Mouse (Mus musculus): ENCODE results near the gene Fut4.

Fut4 gene

DNA sequence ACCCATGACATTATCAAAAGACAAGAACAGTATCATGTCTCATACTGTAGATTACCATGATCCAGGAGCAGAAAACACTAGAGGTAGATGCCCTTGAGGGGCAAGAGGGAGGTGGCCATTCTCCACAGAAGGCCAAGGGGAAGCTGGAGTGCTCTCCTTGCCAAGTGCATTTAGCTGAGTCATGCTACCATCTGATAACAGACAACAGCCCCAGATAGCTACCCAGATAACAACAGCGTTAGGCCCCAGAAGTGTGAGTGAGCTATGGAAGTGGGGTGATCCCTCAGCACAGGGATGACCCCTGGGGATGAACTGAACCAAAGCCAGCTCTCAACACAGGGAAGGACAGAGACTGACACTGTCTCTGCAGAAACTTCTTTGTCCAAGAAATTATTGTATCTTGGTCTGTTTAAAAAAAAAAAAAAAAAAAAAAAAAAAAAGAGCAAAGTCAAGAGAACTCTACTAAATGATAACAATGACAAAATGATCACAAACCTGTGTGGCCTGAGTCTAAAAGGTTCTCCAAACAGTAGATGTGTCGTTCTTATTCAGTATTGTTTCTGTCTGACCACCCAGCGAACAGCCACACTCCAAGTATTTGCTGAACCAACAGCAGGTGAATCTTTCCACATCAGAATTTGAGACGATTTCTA, 12.6 kb downstream of the Fut4 start:
- in situ Hi-C loops (cut with MboI; ENCODE audit: low pct_unique_long_range_greater_than_20kb in 1 of 2, low sequenced_read_pairs in 2 of 2, unreplicated experiment in 1 of 2), result no loop called here

DNA sequence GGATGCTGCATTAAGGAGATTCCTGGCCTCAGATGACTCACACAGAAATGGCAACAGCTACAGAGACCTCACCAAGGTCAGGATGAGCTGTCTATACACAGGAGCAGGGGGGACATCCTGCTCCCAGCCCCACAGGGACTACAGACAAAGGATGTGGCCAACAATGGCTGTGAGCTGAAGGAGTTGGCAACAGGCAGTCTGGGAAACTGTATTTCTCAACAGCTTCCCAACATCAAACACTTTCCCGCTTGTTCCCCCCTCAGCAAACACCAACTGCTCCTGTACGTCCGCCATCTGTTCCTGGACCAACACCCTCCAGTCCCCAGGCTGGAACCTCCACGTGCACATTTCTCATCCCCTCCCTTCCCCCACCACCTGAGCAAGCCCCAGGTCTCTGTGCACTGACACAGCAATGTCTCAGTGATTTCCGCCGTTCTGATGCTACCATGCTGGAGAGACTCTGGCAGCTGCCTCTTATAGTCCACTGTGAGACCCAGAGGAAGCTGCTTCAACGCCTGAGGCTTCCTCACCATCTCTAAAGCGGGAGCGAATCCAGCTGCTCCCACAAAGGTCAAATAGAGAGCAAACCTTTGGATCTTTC, 21.2 kb downstream of the Fut4 start:
- in situ Hi-C loops (cut with MboI; ENCODE audit: low pct_unique_long_range_greater_than_20kb in 1 of 2, low sequenced_read_pairs in 2 of 2, unreplicated experiment in 1 of 2), result no loop called here

DNA sequence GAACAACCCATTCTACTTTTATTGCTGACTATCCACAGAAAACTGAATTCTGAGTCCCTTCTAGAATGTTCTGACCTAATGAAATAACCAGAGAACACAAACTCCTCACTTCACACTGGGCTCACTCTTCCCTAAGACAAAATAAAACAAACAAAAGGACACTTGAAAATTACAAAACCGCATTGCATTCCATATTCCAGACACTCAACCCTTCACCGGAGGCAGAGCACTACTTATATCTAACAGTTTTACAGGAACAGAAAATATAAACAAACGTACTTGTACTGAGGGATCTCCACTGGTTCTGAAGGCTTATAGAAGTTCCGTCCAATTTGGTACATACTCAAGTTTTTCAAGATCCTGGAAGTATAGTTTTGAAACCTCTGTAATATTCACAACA, 23.8 kb downstream of the Fut4 start:
- in situ Hi-C loops (cut with MboI; ENCODE audit: low pct_unique_long_range_greater_than_20kb in 1 of 2, low sequenced_read_pairs in 2 of 2, unreplicated experiment in 1 of 2), result no loop called here

DNA sequence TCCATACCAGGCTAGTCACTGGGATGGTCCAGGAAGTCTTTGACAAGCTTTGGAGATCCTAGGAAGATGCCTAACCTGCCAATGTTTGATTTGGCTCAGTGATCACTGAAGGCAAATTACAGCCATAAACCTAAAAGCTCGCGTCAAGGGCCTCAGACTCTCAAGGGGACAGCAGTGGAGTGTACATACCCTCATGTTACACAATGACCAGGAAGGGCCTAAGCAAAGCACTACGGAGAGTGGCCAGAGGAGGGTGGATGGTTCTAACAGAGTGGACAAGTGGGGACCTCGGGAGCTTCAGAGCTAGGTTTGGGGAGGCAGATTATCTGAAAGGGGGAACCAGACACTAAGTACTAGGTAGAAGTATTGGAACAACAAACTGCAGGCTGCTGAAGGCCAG, 25.6 kb downstream of the Fut4 start:
- in situ Hi-C loops (cut with MboI; ENCODE audit: low pct_unique_long_range_greater_than_20kb in 1 of 2, low sequenced_read_pairs in 2 of 2, unreplicated experiment in 1 of 2), result no loop called here

DNA sequence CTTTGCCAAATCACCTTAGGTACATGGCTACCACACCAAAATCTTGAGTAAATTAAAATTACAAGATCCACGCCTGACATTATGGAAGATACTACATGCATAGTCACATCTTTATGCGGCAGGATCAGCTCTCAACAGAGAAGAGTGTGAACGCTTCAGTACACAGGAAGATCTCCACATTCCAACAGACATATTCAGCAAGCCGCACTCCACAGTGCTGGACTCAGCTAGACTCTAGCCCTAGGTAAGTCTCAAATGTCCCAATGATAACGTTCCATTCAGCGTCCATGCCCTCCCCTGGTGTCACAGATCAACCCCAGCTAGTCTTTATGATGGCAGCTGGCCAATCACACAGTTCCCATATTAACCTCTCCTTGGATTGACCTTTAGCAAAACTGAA, 26.2 kb downstream of the Fut4 start:
- in situ Hi-C loops (cut with MboI; ENCODE audit: low pct_unique_long_range_greater_than_20kb in 1 of 2, low sequenced_read_pairs in 2 of 2, unreplicated experiment in 1 of 2), result no loop called here

DNA sequence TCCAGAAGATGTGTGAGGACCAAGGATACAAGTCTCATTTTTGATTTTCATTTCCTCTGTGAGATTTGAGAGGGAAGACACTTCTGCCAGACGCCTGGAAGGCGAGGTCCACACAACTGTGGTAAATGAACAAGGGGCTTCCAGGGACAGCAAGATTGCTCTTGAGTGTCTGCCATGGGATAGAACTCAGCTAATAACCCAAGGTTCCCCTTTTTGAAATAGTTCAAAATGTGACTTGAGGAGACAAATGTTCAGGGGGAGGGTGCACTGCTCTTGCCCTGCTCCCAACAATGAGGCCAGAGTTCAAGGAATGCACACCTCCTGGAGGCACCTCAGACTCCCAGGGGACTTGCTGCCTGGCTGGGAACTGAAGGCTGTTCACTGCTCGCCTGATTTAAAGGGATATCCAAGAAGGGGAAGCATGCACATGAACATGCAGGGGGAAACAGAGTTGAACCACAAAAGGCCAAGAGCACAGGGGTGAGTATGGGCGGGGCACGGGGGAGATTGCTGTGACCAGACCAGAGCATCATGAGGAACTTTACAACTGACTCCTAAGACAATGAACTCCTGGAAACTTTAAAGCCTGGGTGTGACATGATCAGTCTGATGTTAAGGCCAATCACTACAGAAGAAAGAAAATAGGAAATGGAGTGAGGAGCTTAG, 27.3 kb downstream of the Fut4 start:
- in situ Hi-C loops (cut with MboI; ENCODE audit: low pct_unique_long_range_greater_than_20kb in 1 of 2, low sequenced_read_pairs in 2 of 2, unreplicated experiment in 1 of 2), result no loop called here

DNA sequence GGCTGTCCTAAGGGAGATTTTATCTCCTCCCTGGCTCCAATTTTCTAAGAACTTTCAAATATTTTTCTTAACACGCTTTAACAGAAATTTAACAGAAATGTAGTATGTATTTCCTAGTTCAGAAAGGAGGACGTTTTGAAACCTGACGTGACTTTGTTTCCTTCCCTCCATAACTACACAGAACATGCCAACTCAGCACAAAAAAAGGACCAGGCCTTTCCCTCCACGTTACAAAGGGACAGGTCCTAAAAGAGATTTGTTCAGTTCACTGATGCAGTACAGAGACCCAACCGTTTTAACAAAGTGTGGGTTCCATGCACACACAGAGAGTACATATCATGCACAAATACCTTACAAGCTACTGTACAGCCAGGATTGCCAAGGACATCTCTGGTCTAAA, 30.6 kb downstream of the Fut4 start:
- in situ Hi-C loops (cut with MboI; ENCODE audit: low pct_unique_long_range_greater_than_20kb in 1 of 2, low sequenced_read_pairs in 2 of 2, unreplicated experiment in 1 of 2), result no loop called here

DNA sequence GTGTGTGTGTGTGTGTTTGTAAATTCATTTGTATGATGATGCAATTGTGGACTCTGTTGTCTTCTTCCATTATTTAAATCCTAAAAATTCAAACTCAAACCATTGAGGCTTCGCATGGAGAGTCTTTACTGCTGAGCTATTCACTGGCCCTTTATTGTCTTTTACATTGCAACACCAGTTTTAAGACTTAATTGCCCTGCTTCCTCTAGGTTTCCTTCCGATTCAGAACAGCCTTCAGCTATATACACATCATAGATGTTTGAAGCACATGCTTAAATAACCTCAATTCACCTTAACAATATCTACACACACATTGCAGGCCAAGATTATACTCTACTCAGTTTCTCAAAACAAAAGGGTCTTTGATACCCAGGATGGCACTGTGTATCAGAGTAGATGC, 31.8 kb downstream of the Fut4 start:
- in situ Hi-C loops (cut with MboI; ENCODE audit: low pct_unique_long_range_greater_than_20kb in 1 of 2, low sequenced_read_pairs in 2 of 2, unreplicated experiment in 1 of 2), result no loop called here

DNA sequence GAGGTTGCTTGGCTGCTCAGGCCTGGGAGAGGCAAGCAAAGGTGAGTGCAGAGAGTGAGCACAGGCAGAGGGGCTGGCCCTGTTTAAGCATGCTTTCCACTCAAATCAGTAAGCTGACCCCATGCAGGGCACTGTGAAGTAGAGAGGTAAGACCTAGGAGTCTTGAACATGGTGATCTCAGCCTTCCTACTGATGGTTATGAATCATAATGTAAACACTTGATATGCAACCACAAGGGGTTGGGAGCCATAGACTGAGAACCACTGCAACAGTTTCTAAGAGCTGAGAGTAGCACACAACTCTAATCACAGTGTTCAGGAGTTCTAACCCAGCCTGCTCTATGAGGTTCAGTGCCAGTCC, 33.9 kb downstream of the Fut4 start:
- in situ Hi-C loops (cut with MboI; ENCODE audit: low pct_unique_long_range_greater_than_20kb in 1 of 2, low sequenced_read_pairs in 2 of 2, unreplicated experiment in 1 of 2), result loop anchor here in 1 of 2 experiments (5.0 kb wide), 1 partner anchor 39 kb away; no protein-coding TSS in a partner anchor

DNA sequence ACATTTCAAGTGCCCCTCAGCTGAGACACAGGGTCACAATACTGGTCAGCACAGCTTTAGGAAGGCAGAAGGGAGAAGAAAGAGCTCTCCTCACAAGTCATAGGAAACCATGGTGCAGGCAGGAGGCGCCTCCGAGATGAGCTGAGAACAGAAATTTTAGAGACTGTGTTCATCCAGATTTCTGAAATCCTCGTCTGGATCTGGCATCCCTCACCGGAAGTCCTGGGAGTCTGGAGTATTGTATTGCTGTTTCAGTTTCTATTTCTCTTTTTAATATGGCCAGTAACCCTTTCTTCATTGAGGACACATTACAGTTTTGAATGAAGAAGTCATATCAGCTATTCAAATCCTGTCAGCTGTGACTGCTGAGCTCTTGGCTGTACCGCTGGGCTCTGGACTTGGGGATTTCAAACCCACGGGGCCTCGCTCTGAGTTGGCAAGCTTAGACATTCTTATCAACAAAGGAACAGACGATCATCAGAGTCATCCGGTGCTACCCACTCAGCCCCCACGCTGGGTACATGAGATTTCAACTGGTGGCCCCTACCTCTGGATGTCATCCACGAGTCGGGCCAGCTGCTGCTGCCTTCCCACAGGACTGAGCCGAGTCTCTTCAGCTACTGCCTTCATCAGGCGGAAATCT, 34.4 kb downstream of the Fut4 start:
- in situ Hi-C loops (cut with MboI; ENCODE audit: low pct_unique_long_range_greater_than_20kb in 1 of 2, low sequenced_read_pairs in 2 of 2, unreplicated experiment in 1 of 2), result loop anchor here in 1 of 2 experiments (5.0 kb wide), 1 partner anchor 39 kb away; no protein-coding TSS in a partner anchor

DNA sequence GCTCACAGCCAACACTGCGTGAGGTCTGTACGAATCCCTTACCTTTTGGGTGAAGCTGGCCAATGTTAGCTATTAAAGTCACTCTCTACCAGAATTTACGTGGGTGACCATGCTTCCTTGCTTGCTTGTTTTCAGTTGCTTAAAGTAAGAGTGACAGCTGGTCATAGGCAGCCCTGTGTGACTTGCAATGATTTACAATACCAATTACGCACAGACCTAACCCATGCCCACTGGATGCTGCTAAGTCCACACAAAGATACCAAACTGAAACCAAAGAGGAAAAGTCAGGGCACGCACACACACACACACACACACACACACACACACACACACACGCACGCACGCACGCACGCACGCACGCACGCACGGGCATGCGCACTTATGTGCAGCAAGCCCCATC, 36.9 kb downstream of the Fut4 start:
- in situ Hi-C loops (cut with MboI; ENCODE audit: low pct_unique_long_range_greater_than_20kb in 1 of 2, low sequenced_read_pairs in 2 of 2, unreplicated experiment in 1 of 2), result loop anchor here in 1 of 2 experiments (5.0 kb wide), 1 partner anchor 42 kb away; no protein-coding TSS in a partner anchor

DNA sequence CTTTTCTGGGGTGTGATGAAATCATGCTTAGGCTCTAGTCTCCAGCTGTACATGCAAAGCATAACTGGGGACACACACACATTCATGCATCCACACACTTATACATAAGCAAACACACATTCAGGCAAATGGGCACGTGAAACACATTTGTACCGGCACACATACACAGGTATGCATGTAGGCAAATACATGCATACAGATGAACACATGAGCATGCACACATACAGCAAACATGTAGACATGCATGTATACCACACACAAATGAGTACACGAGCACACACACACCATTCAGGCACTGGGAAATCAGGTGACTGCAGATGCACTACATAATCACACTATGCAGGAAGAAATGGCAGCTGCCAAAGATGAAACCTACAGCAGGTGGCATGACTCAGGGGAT, 41.3 kb downstream of the Fut4 start:
- in situ Hi-C loops (cut with MboI; ENCODE audit: low pct_unique_long_range_greater_than_20kb in 1 of 2, low sequenced_read_pairs in 2 of 2, unreplicated experiment in 1 of 2), result no loop called here

DNA sequence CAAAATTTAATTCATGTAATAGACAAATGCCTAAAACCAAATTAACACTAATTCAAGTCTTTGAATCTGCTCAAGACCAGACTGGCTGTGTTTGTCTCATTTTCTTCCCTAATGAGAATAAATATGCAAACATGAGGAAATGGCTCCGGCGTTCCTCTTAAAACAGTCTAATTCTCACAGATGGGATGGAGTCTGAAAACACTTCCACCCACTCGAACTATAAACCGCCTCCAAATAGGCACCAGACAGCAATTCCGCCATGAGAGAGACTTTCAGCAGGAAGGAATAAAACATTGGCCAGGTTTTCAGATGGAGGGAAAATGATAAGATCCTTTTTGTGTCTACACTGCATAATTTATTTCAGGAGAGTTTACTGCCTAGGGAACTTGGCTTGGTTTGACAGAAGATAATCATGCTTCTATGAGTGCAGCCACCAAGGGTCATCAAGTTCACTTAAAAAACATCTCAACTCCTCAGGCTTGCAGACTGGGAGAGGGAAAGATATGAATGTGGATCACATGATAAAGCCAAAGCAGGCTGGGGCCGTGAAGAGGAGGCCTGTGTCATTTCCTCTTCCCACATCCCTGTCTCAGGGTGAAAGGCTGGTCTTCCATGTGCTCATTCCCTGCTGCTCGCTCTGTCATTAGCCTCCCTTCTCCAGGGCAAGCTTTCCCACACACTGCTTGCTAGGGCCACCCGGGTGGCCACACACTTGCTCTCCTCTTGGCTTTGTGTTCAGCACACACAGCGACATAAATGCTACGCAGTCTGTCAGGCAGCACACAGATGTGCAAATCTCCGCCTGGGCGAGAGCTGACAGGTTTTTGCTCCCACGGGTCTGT, 46.7 kb downstream of the Fut4 start:
- in situ Hi-C loops (cut with MboI; ENCODE audit: low pct_unique_long_range_greater_than_20kb in 1 of 2, low sequenced_read_pairs in 2 of 2, unreplicated experiment in 1 of 2), result loop anchor here in 1 of 2 experiments (10.0 kb wide), 1 partner anchor 181 kb away; no protein-coding TSS in a partner anchor

DNA sequence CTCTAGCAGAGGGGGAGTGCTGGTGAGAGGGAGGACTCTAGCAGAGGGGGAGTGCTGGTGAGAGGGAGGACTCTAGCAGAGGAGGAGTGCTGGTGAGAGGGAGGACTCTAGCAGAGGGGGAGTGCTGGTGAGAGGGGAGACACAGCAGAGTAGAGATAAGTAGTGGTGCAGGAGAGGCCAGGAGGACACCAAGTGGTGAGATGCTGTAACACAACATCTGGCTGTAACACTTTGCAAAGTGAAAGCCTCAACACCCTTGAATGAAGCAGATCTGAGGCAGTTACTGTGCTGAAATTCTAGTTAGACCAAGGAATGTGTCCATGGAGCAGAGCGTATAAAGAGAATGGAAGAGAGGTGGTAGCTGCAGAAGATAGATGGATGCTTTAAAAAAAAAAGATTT, 51.4 kb downstream of the Fut4 start:
- in situ Hi-C loops (cut with MboI; ENCODE audit: low pct_unique_long_range_greater_than_20kb in 1 of 2, low sequenced_read_pairs in 2 of 2, unreplicated experiment in 1 of 2), result loop anchor here in 1 of 2 experiments (10.0 kb wide), 1 partner anchor 176 kb away; no protein-coding TSS in a partner anchor

DNA sequence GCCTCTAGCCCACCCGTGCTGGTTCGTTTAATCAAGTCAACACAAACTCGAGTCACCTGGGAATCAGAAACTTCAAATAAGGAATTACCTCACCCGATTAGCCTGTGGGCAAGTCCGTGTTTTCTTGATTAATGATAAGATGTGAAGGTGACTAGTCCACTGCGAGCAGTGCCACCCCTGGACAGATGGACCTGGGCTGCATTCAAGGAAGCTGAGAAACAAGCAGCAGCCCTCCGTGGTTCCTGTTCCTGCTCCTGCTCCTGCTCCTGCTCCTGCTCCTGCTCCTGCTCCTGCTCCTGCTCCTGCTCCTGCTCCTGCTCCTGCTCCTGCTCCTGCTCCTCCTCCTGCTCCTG, 52.9 kb downstream of the Fut4 start:
- in situ Hi-C loops (cut with MboI; ENCODE audit: low pct_unique_long_range_greater_than_20kb in 1 of 2, low sequenced_read_pairs in 2 of 2, unreplicated experiment in 1 of 2), result loop anchor here in 1 of 2 experiments (5.0 kb wide), 1 partner anchor 187 kb away; no protein-coding TSS in a partner anchor

DNA sequence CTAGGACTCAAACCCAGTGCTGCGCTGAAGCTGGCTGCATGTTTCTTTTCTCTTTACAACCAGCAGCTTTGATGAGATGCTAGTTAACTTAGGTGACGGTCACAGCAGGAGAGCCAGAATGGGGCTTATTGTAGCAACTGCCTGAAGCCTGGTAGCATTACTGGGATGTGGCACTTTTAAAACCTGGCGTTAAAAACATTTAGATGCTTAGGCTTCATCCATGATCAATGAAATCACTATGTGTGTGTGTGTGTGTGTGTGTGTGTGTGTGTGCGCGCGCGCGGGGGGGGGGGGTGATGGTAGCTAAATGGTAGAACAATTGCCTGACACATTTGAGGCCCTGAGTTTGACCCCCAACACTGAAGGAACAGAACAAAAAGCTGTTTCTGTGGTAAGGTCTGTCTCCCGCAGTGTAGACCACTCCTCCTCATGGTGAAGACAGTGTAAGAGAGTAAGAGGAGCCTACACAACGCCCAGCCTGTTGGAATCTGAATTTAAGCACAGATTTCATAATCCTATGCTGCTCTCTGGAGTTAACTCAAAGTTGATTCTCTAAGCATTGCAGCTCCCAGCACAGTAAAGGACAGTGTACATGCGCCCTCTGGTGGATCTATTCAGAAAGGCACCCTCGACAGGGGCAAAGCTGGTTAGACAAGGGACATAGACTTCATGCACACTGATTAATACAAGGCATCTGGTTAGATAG, 53.5 kb downstream of the Fut4 start:
- in situ Hi-C loops (cut with MboI; ENCODE audit: low pct_unique_long_range_greater_than_20kb in 1 of 2, low sequenced_read_pairs in 2 of 2, unreplicated experiment in 1 of 2), result loop anchor here in 1 of 2 experiments (5.0 kb wide), 1 partner anchor 186 kb away; no protein-coding TSS in a partner anchor
